Mouse (Mus musculus) lung, embryonic 16.5 days (tissue): Measurements from ENCODE around the gene Wdr95. TPM values are rescaled to one million over a fixed set of nuclear protein-coding genes. Genes with fewer than 3 reads are reported as not detected.

Source experiments
- ATAC-seq: fragments of 200-750 bp; cut with Nextera tagmentation; 2 replicates; pipeline ENCODE4 v1.8.0; 2017; ENCODE audit warnings: low read depth, mild to moderate bottlenecking, moderate library complexity
- H3K27ac ChIP-seq: fragments of 300-500 bp; sonication (generic); 2 replicates; pipeline ENCODE4 v1.5.1; 2014; ENCODE audit warnings: mild to moderate bottlenecking, control low read depth, low read length
- H3K27me3 ChIP-seq: fragments of 300-500 bp; sonication (generic); 2 replicates; pipeline ENCODE4 v1.6.1; 2014; ENCODE audit warnings: low read depth, low read length, mixed read lengths; ENCODE audit not compliant: control insufficient read depth, insufficient read depth
- H3K36me3 ChIP-seq: fragments of 300-500 bp; sonication (generic); 2 replicates; pipeline ENCODE4 v1.6.1; 2014; ENCODE audit warnings: low read length; ENCODE audit not compliant: control insufficient read depth, insufficient read depth
- H3K4me1 ChIP-seq: fragments of 300-500 bp; sonication (generic); replicated peaks from 2 replicates; pipeline ENCODE4 v1.6.1; 2014; ENCODE audit warnings: low read length, mixed read lengths; ENCODE audit not compliant: control insufficient read depth, insufficient read depth
- H3K4me2 ChIP-seq: fragments of 300-500 bp; sonication (generic); 2 replicates; pipeline ENCODE4 v1.6.1; 2014; ENCODE audit warnings: low read depth, low read length, control low read depth
- H3K4me3 ChIP-seq: fragments of 300-500 bp; sonication (generic); 2 replicates; pipeline ENCODE4 v1.5.1; 2014; ENCODE audit warnings: mild to moderate bottlenecking, low read length, control low read depth
- H3K9ac ChIP-seq: fragments of 300-500 bp; sonication (generic); 2 replicates; pipeline ENCODE4 v1.6.1; 2014; ENCODE audit warnings: low read length, control low read depth
- H3K9me3 ChIP-seq: fragments of 300-500 bp; sonication (generic); 2 replicates; pipeline ENCODE4 v1.6.1; 2016; ENCODE audit warnings: low read length; ENCODE audit not compliant: control insufficient read depth
- WGBS: fragments of 180-500 bp; shearing (Covaris S2); extraction: QIAGEN DNeasy Blood & Tissue Kit; methylation state at CpG from one replicate; pipeline ENCODE4 v1.1.7; 2014; 5-methylcytosine and 5-hydroxymethylcytosine counted together
- polyA plus RNA-seq: library from polyadenylated mRNA; unstranded; fragments of >200 nt; fragmentation: Nextera tagmentation; extraction: Ambion mirVana; gene quantifications from 2 replicates; pipeline ENCODE4 v1.2.1, GENCODE M21; 2015

Wdr95 gene
- polyA plus RNA-seq, 1 experiment from 2014 or later: 0.19 TPM

- Histone ChIP-seq H3K27me3 (no peaks in the 10 kb centered on the region), H3K9ac (no peak overlapping the region), H3K4me1 (no peaks in the 10 kb centered on the region; the same call in 1 of the 2 replicates), H3K4me2 (no peak overlapping the region), H3K27ac (no peak overlapping the region), H3K4me3 (no peak overlapping the region), H3K36me3 (no peaks in the 10 kb centered on the region), H3K9me3 (no peaks in the 10 kb centered on the region)
- 27% methylated on average over 8 of the region's 8 CpGs for WGBS
- no peak for ATAC-seq
These were observed 55.0 kb downstream of the Wdr95 start for GRCm38 (mm10) chr5:149583507-149583906.

- Histone ChIP-seq H3K27me3 (no peaks in the 10 kb centered on the region), H3K36me3 (no peaks in the 10 kb centered on the region), H3K4me3 (no peak overlapping the region), H3K9me3 (no peaks in the 10 kb centered on the region), H3K27ac (no peak overlapping the region), H3K9ac (no peak overlapping the region), H3K4me2 (no peak overlapping the region), H3K4me1 (no peaks in the 10 kb centered on the region; the same call in 1 of the 2 replicates)
- ATAC-seq: peak; percentile 79
- WGBS: 35% methylated on average over 8 of the region's 8 CpGs
These were observed 55.7 kb downstream of the Wdr95 start for GRCm38 (mm10) chr5:149584154-149584655.

GRCm38 (mm10) chr5:149585231-149585630 is 56.8 kb downstream of the Wdr95 start:
- H3K4me1 ChIP-seq: no peaks in the 10 kb centered on the region; the same call in 1 of the 2 replicates
- H3K27ac ChIP-seq: no peak overlapping the region
- no peaks in the 10 kb centered on the region for H3K9me3 ChIP-seq
- no peak overlapping the region for H3K9ac ChIP-seq
- ATAC-seq: no peak
- 83% methylated on average over 1 of the region's 1 CpGs for WGBS
- no peaks in the 10 kb centered on the region for H3K36me3 ChIP-seq
- H3K4me3 ChIP-seq: no peak overlapping the region
- no peak overlapping the region for H3K4me2 ChIP-seq
- no peaks in the 10 kb centered on the region for H3K27me3 ChIP-seq

GRCm38 (mm10) chr5:149585910-149586309 is 57.4 kb downstream of the Wdr95 start:
- no peaks in the 10 kb centered on the region for H3K36me3 ChIP-seq
- no peak overlapping the region for H3K9ac ChIP-seq
- no peaks in the 10 kb centered on the region; the same call in 1 of the 2 replicates for H3K4me1 ChIP-seq
- H3K27me3 ChIP-seq: no peaks in the 10 kb centered on the region
- H3K4me3 ChIP-seq: no peak overlapping the region
- no peaks in the 10 kb centered on the region for H3K9me3 ChIP-seq
- 61% methylated on average over 10 of the region's 10 CpGs for WGBS
- no peak overlapping the region for H3K27ac ChIP-seq
- H3K4me2 ChIP-seq: no peak overlapping the region
- peak; percentile 43; the same call in 1 of the 2 replicates for ATAC-seq

- Histone ChIP-seq H3K4me2 (no peak overlapping the region), H3K27ac (no peak overlapping the region), H3K36me3 (no peaks in the 10 kb centered on the region), H3K27me3 (no peaks in the 10 kb centered on the region), H3K9me3 (no peaks in the 10 kb centered on the region), H3K4me3 (no peak overlapping the region), H3K9ac (no peak overlapping the region), H3K4me1 (no peaks in the 10 kb centered on the region; the same call in 1 of the 2 replicates)
- 79% methylated on average over 11 of the region's 11 CpGs for WGBS
- no peak for ATAC-seq
These were observed 58.9 kb downstream of the Wdr95 start for GRCm38 (mm10) chr5:149587327-149587895.

- H3K36me3 ChIP-seq: no peaks in the 10 kb centered on the region
- no peak overlapping the region for H3K4me2 ChIP-seq
- H3K27me3 ChIP-seq: no peaks in the 10 kb centered on the region
- no peak overlapping the region for H3K9ac ChIP-seq
- H3K9me3 ChIP-seq: no peaks in the 10 kb centered on the region
- WGBS: 34% methylated on average over 7 of the region's 7 CpGs
- no peaks in the 10 kb centered on the region; the same call in 1 of the 2 replicates for H3K4me1 ChIP-seq
- H3K27ac ChIP-seq: no peak overlapping the region
- no peak for ATAC-seq
- no peak overlapping the region for H3K4me3 ChIP-seq
These were observed 60.5 kb downstream of the Wdr95 start for GRCm38 (mm10) chr5:149588814-149589534.

GRCm38 (mm10) chr5:149589932-149590331 is 61.5 kb downstream of the Wdr95 start:
- Histone ChIP-seq H3K27me3 (no peaks in the 10 kb centered on the region), H3K4me2 (no peak overlapping the region), H3K36me3 (no peaks in the 10 kb centered on the region), H3K4me1 (no peaks in the 10 kb centered on the region; the same call in 1 of the 2 replicates), H3K9me3 (no peaks in the 10 kb centered on the region), H3K27ac (no peak overlapping the region), H3K9ac (no peak overlapping the region), H3K4me3 (no peak overlapping the region)
- whole genome bisulfite sequencing: 48% methylated on average over 3 of the region's 3 CpGs
- ATAC-seq: no peak

GRCm38 (mm10) chr5:149594215-149594614 is 65.7 kb downstream of the Wdr95 start:
- WGBS: 87% methylated on average over 3 of the region's 3 CpGs
- no peak overlapping the region for H3K27ac ChIP-seq
- no peak for ATAC-seq

GRCm38 (mm10) chr5:149597351-149597750 is 68.9 kb downstream of the Wdr95 start:
- Histone ChIP-seq H3K27ac (no peak overlapping the region), H3K4me3 (no peak overlapping the region), H3K9ac (no peak overlapping the region), H3K4me1 (no peaks in the 10 kb centered on the region), H3K4me2 (no peak overlapping the region), H3K9me3 (no peaks in the 10 kb centered on the region), H3K36me3 (no peaks in the 10 kb centered on the region), H3K27me3 (no peaks in the 10 kb centered on the region)
- 43% methylated on average over 18 of the region's 18 CpGs for WGBS
- no peak for ATAC-seq

More at GRCm38 (mm10) chr5:149594215-149594614, 65.7 kb downstream of the Wdr95 start:
- Histone ChIP-seq H3K9me3 (no peaks in the 10 kb centered on the region), H3K4me1 (no peaks in the 10 kb centered on the region), H3K9ac (no peak overlapping the region), H3K27me3 (no peaks in the 10 kb centered on the region), H3K4me2 (no peak overlapping the region), H3K36me3 (no peaks in the 10 kb centered on the region), H3K4me3 (no peak overlapping the region)
